Mouse (Mus musculus) embryonic facial prominence, embryonic 12.5 days (tissue): ENCODE results near the gene Glt1d1. TPM values are rescaled to one million over a fixed set of nuclear protein-coding genes. Genes with fewer than 3 reads are reported as not detected.

Experiments
- ATAC-seq: fragments of 200-750 bp; cut with Nextera tagmentation; 2 replicates; pipeline ENCODE4 v1.8.0; 2017; ENCODE audit not compliant: insufficient number of reproducible peaks, insufficient read depth, low FRiP score, low TSS enrichment
- H3K27ac ChIP-seq: fragments of 300-500 bp; sonication (generic); 2 replicates; pipeline ENCODE4 v1.5.1; 2016; ENCODE audit warnings: mild to moderate bottlenecking
- H3K27me3 ChIP-seq: fragments of 300-500 bp; sonication (generic); 2 replicates; pipeline ENCODE4 v1.6.1; 2016; ENCODE audit warnings: mild to moderate bottlenecking, moderate library complexity
- H3K36me3 ChIP-seq: fragments of 300-500 bp; sonication (generic); 2 replicates; pipeline ENCODE4 v1.6.1; 2016; ENCODE audit warnings: mild to moderate bottlenecking
- H3K4me1 ChIP-seq: fragments of 300-500 bp; sonication (generic); 2 replicates; pipeline ENCODE4 v1.6.1; 2016
- H3K4me2 ChIP-seq: fragments of 300-500 bp; sonication (generic); replicated peaks from 2 replicates; pipeline ENCODE4 v1.6.1; 2016; ENCODE audit warnings: mild to moderate bottlenecking, moderate library complexity
- H3K4me3 ChIP-seq: fragments of 300-500 bp; sonication (generic); 2 replicates; pipeline ENCODE4 v1.5.1; 2016; ENCODE audit warnings: mild to moderate bottlenecking
- H3K9ac ChIP-seq: fragments of 300-500 bp; sonication (generic); 2 replicates; pipeline ENCODE4 v1.6.1; 2016; ENCODE audit warnings: mild to moderate bottlenecking, moderate library complexity
- H3K9me3 ChIP-seq: fragments of 300-500 bp; sonication (generic); 2 replicates; pipeline ENCODE4 v1.6.1; 2016; ENCODE audit warnings: mild to moderate bottlenecking, moderate library complexity
- WGBS: fragments of 180-500 bp; shearing (Covaris S2); methylation state at CpG from one replicate; pipeline ENCODE4 v1.1.7; 2016; 5-methylcytosine and 5-hydroxymethylcytosine counted together
- polyA plus RNA-seq: library from polyadenylated mRNA; unstranded; fragments of >200 nt; fragmentation: Nextera tagmentation; extraction: Ambion mirVana; gene quantifications from 2 replicates; pipeline ENCODE4 v1.2.1, GENCODE M21; 2016

Glt1d1 gene
- polyA plus RNA-seq, result 0.65 and 0.97 TPM in 2 replicates

DNA sequence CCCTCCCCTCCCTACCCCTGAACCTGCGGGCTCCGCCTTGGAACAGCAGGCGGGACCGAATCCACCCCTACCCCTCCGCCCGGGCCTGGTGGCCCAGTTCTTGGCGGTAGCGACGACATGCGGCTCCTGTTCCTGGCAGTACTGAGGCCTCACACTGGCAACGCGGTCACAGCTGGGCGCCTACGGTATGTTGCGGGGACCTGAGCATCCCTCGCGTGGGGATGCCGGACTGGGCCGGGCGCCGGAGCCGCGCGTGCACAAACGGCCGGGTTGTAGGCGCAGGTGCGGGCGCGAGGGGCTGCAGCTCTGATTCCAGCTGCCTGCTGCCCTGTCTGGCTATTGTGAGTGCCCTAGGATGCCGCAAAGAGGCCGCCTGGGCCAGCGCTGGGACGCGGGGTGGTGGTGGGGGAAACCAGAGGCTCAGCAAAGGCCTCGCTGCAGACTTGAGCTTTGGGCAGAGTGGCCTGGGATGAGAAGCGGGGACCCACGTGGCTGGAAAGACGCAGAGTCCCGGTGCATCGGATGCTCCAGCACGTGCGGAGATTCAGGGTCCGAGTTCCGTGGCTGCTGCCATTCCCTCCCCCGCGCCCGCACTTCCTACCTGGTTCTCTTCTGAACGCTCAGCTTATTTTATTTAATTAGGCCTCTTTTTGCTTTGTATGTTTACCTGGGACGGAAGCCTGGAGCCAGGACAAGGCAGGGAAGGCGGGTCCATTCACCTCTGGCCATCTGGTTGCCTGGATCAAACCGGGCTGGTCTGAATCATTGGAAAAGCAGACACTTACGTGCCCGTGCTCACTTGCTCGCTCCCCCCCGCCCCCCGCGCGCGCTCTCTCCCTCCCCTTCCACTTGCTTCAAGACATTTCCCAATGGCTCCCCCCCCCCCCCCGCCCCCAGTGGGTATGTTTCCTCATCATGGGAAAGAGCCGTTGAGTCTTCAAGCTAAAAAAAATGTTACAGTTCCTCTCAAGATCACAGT lies at the start of gene Glt1d1, which contains the start of gene Slc15a4:
TSS of gene Glt1d1 (plus strand) at position 96 of the 979 bp plus-strand sequence.
TSS of gene Slc15a4 (minus strand) at position 731 of the 979 bp plus-strand sequence.
- H3K27ac ChIP-seq, result no peak within 1 kb of the TSS
- WGBS, result 2% methylated on average over 62 of the region's 62 CpGs
- H3K4me1 ChIP-seq, result peaks cover 5% of the 10 kb centered on the region; the same call in 1 of the 2 replicates
- no peaks in the 10 kb centered on the region for H3K9me3 ChIP-seq
- H3K36me3 ChIP-seq, result no peaks in the 10 kb centered on the region
- peak within 1 kb of the TSS; percentile 99 for H3K4me2 ChIP-seq
- peak within 1 kb of the TSS; percentile 55 for H3K4me3 ChIP-seq
- peak; percentile 70; the same call in 1 of the 2 replicates for ATAC-seq
- H3K9ac ChIP-seq, result peak within 1 kb of the TSS; percentile 62
- H3K27me3 ChIP-seq, result peaks cover 25% of the 10 kb centered on the region

GRCm38 (mm10) chr5:127583658-127584057 lies 48.4 kb upstream of the Glt1d1 start:
- Histone ChIP-seq H3K4me2 (no peak overlapping the region), H3K36me3 (no peaks in the 10 kb centered on the region), H3K9me3 (no peaks in the 10 kb centered on the region), H3K4me1 (no peaks in the 10 kb centered on the region), H3K4me3 (no peak overlapping the region), H3K27ac (no peak overlapping the region), H3K27me3 (no peaks in the 10 kb centered on the region), H3K9ac (no peak overlapping the region)
- WGBS, result 84% methylated on average over 8 of the region's 8 CpGs
- no peak for ATAC-seq

- H3K4me1 ChIP-seq, result no peaks in the 10 kb centered on the region
- no peaks in the 10 kb centered on the region for H3K27me3 ChIP-seq
- whole genome bisulfite sequencing, result 74% methylated on average over 6 of the region's 6 CpGs
- no peaks in the 10 kb centered on the region for H3K9me3 ChIP-seq
- H3K36me3 ChIP-seq, result no peaks in the 10 kb centered on the region; the same call in 1 of the 2 replicates
- H3K4me3 ChIP-seq, result no peak overlapping the region
- no peak overlapping the region for H3K9ac ChIP-seq
- no peak for ATAC-seq
- H3K27ac ChIP-seq, result no peak overlapping the region
- no peak overlapping the region for H3K4me2 ChIP-seq
Measured at GRCm38 (mm10) chr5:127587854-127588253, 44.2 kb upstream of the Glt1d1 start.

- H3K9ac ChIP-seq, result no peak overlapping the region
- no peaks in the 10 kb centered on the region for H3K4me1 ChIP-seq
- no peak overlapping the region for H3K4me3 ChIP-seq
- no peak overlapping the region for H3K27ac ChIP-seq
- H3K4me2 ChIP-seq, result no peak overlapping the region
- 70% methylated on average over 5 of the region's 5 CpGs for WGBS
- ATAC-seq, result no peak
- no peaks in the 10 kb centered on the region for H3K9me3 ChIP-seq
- H3K27me3 ChIP-seq, result no peaks in the 10 kb centered on the region
- peaks cover 45% of the 10 kb centered on the region for H3K36me3 ChIP-seq
Measured at GRCm38 (mm10) chr5:127592406-127592805, 39.7 kb upstream of the Glt1d1 start.

DNA sequence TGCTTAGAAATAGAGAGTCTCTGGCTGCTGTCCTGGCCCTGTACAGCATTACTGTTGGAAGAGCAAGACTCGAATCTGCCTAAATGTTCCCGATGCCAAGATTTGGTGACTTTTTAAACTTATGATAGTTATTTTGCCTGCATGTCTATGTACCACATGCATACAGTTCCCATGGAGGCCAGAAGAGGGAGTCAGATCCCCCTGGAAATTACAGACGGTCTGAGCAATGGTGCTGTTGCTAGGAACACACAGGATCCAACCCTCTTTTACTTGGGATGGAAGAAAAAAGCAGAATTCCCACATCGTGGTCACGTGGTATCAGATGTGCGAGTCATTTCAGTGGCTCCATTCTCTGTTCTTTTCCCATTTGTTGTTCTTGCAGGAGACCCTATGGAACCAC lies 39.2 kb upstream of the Glt1d1 start:
- Histone ChIP-seq H3K27ac (no peak overlapping the region), H3K9ac (no peak overlapping the region), H3K4me3 (no peak overlapping the region), H3K4me2 (no peak overlapping the region), H3K4me1 (no peaks in the 10 kb centered on the region), H3K27me3 (no peaks in the 10 kb centered on the region), H3K36me3 (peaks cover 49% of the 10 kb centered on the region), H3K9me3 (no peaks in the 10 kb centered on the region)
- WGBS, result 80% methylated on average over 6 of the region's 6 CpGs
- no peak for ATAC-seq

DNA sequence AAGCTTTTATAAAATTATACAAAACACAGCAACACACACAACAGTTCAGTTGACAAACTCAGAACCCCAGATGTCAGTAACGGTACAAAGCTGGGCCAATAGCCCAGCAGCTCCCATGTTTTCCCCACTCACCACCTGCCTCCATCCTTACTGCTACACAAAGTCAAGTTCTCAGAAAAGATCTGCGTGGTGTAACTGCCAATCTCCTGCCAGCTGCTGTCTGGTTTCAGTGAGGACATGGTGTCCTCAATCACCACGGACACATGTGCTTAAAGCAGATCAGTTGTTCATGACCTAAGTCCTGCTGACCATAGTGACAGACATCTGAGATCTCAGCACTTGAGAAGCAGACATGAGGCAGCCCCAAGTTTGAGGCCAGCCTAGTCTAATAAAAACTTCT lies 36.4 kb upstream of the Glt1d1 start:
- 96% methylated on average over 3 of the region's 3 CpGs for whole genome bisulfite sequencing

DNA sequence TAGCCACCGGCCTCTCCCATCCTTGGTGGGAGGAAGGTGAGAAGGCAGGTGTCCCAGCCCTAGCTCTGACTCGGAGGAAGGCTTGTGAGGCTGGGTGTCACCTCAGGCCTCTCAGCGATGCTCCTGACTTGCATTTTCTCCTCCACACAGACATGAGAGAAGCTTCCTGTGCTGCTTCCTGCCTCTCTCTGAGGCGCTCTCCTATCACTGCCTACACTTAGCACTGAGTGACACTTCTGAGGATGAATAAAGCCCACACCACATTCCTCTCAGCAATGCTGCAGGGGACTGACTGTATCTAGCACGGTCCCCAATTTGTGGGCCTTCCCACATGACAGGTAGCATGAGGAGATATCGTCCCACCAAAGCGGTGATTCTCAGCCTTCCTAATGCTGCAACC lies 35.2 kb upstream of the Glt1d1 start:
- no peaks in the 10 kb centered on the region for H3K27me3 ChIP-seq
- H3K4me2 ChIP-seq, result no peak overlapping the region
- WGBS, result 87% methylated on average over 7 of the region's 7 CpGs
- H3K36me3 ChIP-seq, result peaks cover 87% of the 10 kb centered on the region
- no peak overlapping the region for H3K27ac ChIP-seq
- no peak overlapping the region for H3K9ac ChIP-seq
- no peak for ATAC-seq
- no peaks in the 10 kb centered on the region for H3K9me3 ChIP-seq
- H3K4me1 ChIP-seq, result no peaks in the 10 kb centered on the region
- no peak overlapping the region for H3K4me3 ChIP-seq

More for the DNA sequence above, 36.4 kb upstream of the Glt1d1 start:
- Histone ChIP-seq H3K9me3 (no peaks in the 10 kb centered on the region), H3K36me3 (peaks cover 77% of the 10 kb centered on the region), H3K4me3 (no peak overlapping the region), H3K27me3 (no peaks in the 10 kb centered on the region), H3K9ac (no peak overlapping the region), H3K27ac (no peak overlapping the region), H3K4me1 (no peaks in the 10 kb centered on the region), H3K4me2 (no peak overlapping the region)
- ATAC-seq, result no peak

- peaks cover 97% of the 10 kb centered on the region for H3K36me3 ChIP-seq
- no peak overlapping the region for H3K27ac ChIP-seq
- H3K9ac ChIP-seq, result no peak overlapping the region
- H3K4me3 ChIP-seq, result no peak overlapping the region
- H3K4me1 ChIP-seq, result no peaks in the 10 kb centered on the region
- 93% methylated on average over 5 of the region's 5 CpGs for WGBS
- no peaks in the 10 kb centered on the region for H3K27me3 ChIP-seq
- no peak overlapping the region for H3K4me2 ChIP-seq
- no peak for ATAC-seq
- H3K9me3 ChIP-seq, result no peaks in the 10 kb centered on the region
Measured at GRCm38 (mm10) chr5:127602996-127603395, 29.1 kb upstream of the Glt1d1 start.

GRCm38 (mm10) chr5:127607507-127607906 lies 24.6 kb upstream of the Glt1d1 start:
- WGBS, result 87% methylated on average over 2 of the region's 2 CpGs
- Histone ChIP-seq H3K36me3 (peaks cover 62% of the 10 kb centered on the region), H3K27ac (no peak overlapping the region), H3K9me3 (no peaks in the 10 kb centered on the region), H3K9ac (no peak overlapping the region), H3K27me3 (no peaks in the 10 kb centered on the region), H3K4me2 (no peak overlapping the region), H3K4me1 (no peaks in the 10 kb centered on the region), H3K4me3 (no peak overlapping the region)
- no peak for ATAC-seq

DNA sequence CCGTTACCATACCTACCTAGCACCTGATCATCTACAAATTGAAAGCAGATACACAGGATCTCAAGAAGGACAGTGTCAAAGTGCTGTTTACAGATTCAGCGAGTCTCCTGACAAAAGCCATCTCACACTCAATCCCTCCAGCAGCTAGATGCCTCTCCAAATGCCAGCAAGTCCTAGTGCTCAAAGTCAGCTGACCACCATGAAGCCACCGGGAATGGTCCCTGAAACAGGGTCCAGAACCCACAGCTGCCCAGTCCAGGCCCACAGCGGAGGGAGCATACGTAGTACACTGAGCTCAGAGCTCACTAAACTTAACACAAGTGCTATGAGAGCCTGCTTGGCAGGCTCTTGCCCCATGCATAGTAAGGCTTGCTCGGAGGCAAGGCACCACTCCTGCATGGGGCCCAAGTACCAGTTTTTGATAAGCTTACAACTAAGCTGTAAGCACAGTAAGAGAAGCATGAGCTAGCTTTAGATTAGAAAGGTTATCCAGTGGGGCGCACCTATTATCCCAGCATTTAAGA lies 22.8 kb upstream of the Glt1d1 start:
- no peaks in the 10 kb centered on the region for H3K27me3 ChIP-seq
- H3K36me3 ChIP-seq, result peaks cover 44% of the 10 kb centered on the region
- ATAC-seq, result no peak

DNA sequence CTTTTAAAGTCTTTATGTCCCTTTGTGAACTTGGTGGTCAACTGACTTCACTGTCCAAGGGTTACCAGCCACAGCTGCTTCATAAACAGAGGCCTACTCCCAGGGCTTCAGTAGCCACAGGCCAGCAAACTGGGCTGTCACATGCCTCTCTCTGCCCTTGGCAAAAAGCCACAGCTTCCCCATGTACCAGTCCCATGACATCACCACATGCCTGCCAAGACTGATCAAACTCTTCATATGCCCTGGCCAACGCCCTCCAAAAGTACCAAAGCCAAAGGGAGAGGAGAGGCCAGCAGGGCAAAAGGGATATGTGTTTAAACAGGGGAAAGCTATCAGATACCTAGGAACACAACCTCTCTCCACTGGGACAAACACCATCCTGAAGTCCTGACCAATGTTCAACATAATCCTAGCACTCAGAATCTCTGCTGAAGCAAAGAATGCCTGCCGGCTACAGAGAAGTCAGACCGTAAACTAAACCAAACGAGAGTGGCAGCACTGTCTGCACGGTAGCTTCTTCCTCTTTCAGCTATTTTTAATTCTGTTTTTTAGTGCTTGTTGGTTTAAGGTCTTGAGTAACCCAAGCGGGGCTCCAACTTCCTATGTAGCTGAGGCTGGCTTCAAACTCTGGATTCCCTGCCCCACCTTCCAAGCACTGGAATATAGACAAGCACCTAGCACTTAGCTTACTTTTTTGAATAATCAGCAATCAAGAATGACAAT lies 21.1 kb upstream of the Glt1d1 start:
- Histone ChIP-seq H3K4me2 (no peak overlapping the region), H3K9me3 (no peaks in the 10 kb centered on the region), H3K36me3 (peaks cover 28% of the 10 kb centered on the region), H3K4me1 (peaks cover 12% of the 10 kb centered on the region), H3K27ac (no peak overlapping the region), H3K9ac (no peak overlapping the region), H3K4me3 (no peak overlapping the region), H3K27me3 (no peaks in the 10 kb centered on the region)
- 74% methylated on average over 6 of the region's 6 CpGs for WGBS
- ATAC-seq, result no peak

More for the DNA sequence above, 22.8 kb upstream of the Glt1d1 start:
- 85% methylated on average over 7 of the region's 7 CpGs for WGBS
- Histone ChIP-seq H3K27ac (no peak overlapping the region), H3K9ac (no peak overlapping the region), H3K4me1 (no peaks in the 10 kb centered on the region), H3K4me2 (no peak overlapping the region), H3K4me3 (no peak overlapping the region), H3K9me3 (no peaks in the 10 kb centered on the region)
